Mouse (Mus musculus) erythroblast, embryonic 14.5 days (primary cell): ENCODE data around the gene Glod4. TPM values are rescaled to one million over a fixed set of nuclear protein-coding genes. Genes with fewer than 3 reads are reported as not detected.

Source experiments
- H3K27me3 ChIP-seq: 2 replicates; pipeline ENCODE4 v1.6.1; 2012; ENCODE audit warnings: inconsistent platforms; ENCODE audit not compliant: control insufficient read depth
- H3K36me3 ChIP-seq: 2 replicates; pipeline ENCODE4 v1.6.1; 2012; ENCODE audit warnings: mild to moderate bottlenecking, inconsistent platforms; ENCODE audit not compliant: control insufficient read depth
- H3K4me1 ChIP-seq: 2 replicates; pipeline ENCODE4 v1.6.1; 2012; ENCODE audit warnings: inconsistent platforms; ENCODE audit not compliant: control insufficient read depth
- H3K4me3 ChIP-seq: replicated peaks from 2 replicates; pipeline ENCODE3; 2012; ENCODE audit warnings: moderate library complexity, mild to moderate bottlenecking, inconsistent platforms
- H3K9me3 ChIP-seq: 2 replicates; pipeline ENCODE4 v1.6.1; 2012; ENCODE audit warnings: low read length, inconsistent platforms, mixed read lengths; ENCODE audit not compliant: control insufficient read depth
- GATA1 ChIP-seq: IDR thresholded peaks from 2 replicates; pipeline ENCODE4 v1.6.1; 2012; ENCODE audit warnings: low read length, inconsistent platforms, mixed read lengths
- TAL1 ChIP-seq: IDR thresholded peaks from 3 replicates; pipeline ENCODE4 v1.6.1; 2012; ENCODE audit warnings: low read length, inconsistent platforms, mixed read lengths
- polyA plus RNA-seq: library from polyadenylated mRNA; stranded (reverse); fragments of >175 nt; gene quantifications from 2 replicates; pipeline ENCODE4 v1.2.3, GENCODE M21; 2012

Gene Glod4
- polyA plus RNA-seq, 1 experiment, result 0.16 TPM

DNA sequence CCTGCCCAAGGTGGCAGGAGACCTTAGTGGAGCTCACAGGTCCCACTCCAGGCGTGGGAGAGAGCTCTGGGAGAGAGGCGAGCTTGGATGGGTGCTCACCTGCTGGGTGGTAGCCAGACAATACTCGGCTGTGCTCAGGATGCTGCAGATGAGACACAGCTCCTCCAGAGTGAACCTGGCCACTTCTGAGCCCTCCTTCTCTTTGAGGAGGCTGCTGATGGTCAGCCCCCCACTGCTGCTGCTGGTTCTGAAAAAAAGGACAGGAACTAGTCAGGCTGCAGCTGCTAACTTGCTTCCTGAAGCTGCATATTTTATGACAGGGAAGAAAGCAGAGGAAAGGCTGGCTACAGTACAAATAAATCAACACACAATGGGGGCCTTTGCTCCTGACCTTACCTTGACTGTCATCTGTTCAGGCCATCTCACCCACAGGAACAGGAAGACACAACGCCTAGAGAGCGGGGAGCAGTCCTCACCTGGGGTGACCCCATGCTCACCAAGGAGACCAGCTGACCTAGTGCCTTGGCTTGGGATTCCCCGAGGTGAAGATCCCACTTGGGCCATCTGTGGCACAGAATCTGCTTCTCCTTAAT is 162.4 kb downstream of the Glod4 start:
- TF ChIP-seq TAL1 (no peak), GATA1 (no peak)
- Histone ChIP-seq H3K9me3 (no peaks in the 10 kb centered on the region), H3K36me3 (peaks cover 26% of the 10 kb centered on the region), H3K4me1 (no peaks in the 10 kb centered on the region), H3K4me3 (no peak overlapping the region), H3K27me3 (no peaks in the 10 kb centered on the region)

DNA sequence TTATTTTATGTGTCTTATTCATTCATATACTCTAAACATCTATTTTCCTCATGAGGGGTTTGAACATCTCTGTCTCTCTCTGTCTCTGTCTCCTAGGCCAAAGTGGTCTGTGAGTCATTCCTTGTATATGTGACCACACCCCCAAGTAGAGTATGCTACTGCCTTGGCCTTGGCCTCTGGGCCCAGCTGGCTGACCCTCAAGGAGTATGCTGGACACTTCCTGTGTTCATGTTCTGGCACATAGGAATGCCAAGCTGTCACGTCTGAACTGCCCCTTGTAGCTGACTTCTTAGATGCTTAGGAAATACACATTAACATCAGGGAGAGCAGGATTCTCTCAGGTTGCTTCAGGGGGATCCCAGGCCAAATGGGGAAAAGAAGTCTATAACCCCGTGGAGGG is 163.2 kb downstream of the Glod4 start:
- Histone ChIP-seq H3K4me3 (no peak overlapping the region), H3K36me3 (peaks cover 28% of the 10 kb centered on the region), H3K4me1 (no peaks in the 10 kb centered on the region), H3K27me3 (no peaks in the 10 kb centered on the region), H3K9me3 (no peaks in the 10 kb centered on the region)
- no peak for TF ChIP-seq GATA1
- TF ChIP-seq TAL1, result no peak

DNA sequence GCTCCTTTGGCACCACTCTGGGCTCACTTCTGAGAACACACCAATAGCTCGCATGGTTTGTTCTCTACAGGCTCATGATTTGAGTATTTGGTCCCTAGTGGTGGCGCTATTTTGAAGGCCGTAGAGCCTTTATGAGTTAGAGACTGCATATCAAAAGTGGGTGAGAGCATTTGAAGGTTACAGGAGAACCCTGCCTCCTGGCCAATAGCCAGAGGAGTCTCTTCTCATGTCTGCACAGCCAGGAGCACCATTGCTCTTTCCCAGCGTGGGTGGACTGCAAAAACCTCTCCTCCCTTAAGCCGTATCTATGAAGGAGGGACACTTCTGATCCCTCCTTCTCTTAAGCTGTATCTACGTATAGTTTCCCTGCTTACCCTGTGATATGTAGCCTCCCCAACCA is 166.2 kb downstream of the Glod4 start:
- no peak for TF ChIP-seq TAL1
- no peak for TF ChIP-seq GATA1
- H3K4me3 ChIP-seq, result no peak overlapping the region
- H3K4me1 ChIP-seq, result no peaks in the 10 kb centered on the region
- H3K27me3 ChIP-seq, result no peaks in the 10 kb centered on the region
- peaks cover 26% of the 10 kb centered on the region for H3K36me3 ChIP-seq
- H3K9me3 ChIP-seq, result no peaks in the 10 kb centered on the region

DNA sequence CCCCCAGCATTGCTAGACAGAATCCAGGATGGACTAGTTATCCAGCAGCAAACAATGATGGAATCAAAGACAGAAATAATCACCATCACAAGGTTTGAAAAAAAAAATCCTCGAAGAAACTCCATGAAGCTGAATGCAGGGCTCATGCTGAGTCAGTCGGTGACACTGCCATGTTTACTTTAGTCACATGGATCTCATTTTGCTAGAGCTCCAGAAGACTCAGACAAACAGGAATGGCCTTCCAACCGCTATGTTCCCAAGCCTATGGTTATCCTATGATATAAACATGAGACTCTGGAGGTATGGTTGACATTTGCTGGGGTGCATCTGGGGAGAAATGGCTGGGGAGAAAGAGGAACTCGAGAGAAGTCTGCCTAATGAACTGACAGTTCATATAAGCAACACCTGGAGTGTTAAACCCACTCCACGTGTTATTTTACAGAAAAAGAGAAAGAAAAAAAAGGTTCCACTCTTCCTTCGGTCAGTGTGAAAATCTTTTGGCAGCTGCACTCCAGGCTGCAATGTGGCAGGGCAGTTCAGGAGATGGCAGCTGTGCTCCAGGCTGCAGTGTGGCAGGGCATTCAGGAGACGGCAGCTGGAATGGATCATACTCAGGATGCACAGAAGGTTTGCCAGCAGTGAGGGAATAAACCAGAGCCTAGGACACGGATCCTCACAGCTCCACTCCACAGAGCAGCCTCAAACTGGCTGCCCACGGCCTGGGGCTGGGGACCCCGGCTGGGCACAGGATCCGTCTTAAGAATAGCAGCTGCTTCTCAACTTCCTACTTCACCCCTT is 169.0 kb downstream of the Glod4 start:
- TF ChIP-seq GATA1, result no peak
- TF ChIP-seq TAL1, result no peak
- H3K36me3 ChIP-seq, result peaks cover 6% of the 10 kb centered on the region

More for the DNA sequence above, 169.0 kb downstream of the Glod4 start:
- no peaks in the 10 kb centered on the region for H3K4me1 ChIP-seq
- no peaks in the 10 kb centered on the region for H3K27me3 ChIP-seq
- no peaks in the 10 kb centered on the region for H3K9me3 ChIP-seq
- no peak overlapping the region for H3K4me3 ChIP-seq

Other genes with a start within 250 kb of the Glod4 start
- gene 1700016K19Rik, start 243.8 kb downstream of the Glod4 start, polyA plus RNA-seq, result not detected in 2 replicates
- 0.02 and 0.06 TPM in 2 replicates for gene Rflnb, start 215.9 kb downstream of the Glod4 start, polyA plus RNA-seq
- gene Vps53, start 64.1 kb downstream of the Glod4 start, polyA plus RNA-seq, result 1.0 and 1.8 TPM in 2 replicates
- gene Fam57a, start 64.1 kb downstream of the Glod4 start, polyA plus RNA-seq, result not detected in 2 replicates
- not detected in 2 replicates for gene Dbil5, start 26.1 kb downstream of the Glod4 start, polyA plus RNA-seq
- gene Gemin4, start 26.1 kb downstream of the Glod4 start, polyA plus RNA-seq, result 0.04 and 0.07 TPM in 2 replicates
- gene Mrm3, start within 50 bp of the Glod4 start, polyA plus RNA-seq, result 0.77 and 0.79 TPM in 2 replicates
- gene Nxn, start 155.4 kb upstream of the Glod4 start, polyA plus RNA-seq, result 0.04 and 0.08 TPM in 2 replicates
- gene Timm22, start 163.2 kb upstream of the Glod4 start, polyA plus RNA-seq, result 0.77 and 1.0 TPM in 2 replicates